Mouse (Mus musculus): ENCODE results near the gene a.
A peak's percentile ranks its signal among the peaks of the same experiment; 100 is the strongest.
"Not testable (repeated sequence)": the region's sequence is repeated elsewhere in the genome, so short reads cannot be mapped to it uniquely, and the experiment has no call there.

DNA sequence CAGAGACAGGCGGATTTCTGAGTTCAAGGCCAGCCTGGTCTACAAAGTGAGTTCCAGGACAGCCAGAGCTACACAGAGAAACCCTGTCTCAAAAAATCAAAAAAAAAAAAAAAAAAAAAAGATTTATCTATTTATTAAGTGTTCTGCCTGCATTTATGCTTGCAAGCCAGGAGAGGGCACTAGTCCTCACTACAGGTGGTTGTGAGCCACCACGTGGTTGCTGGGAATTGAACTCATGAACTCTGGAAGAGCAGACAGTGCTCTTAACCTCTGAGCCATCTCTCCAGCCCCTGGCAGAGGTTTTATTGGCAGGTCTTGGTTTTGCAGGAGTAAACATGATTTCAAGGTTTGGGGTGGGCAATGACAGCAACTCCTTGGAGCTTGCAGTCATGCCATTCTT is 117.0 kb downstream of the a start:
- not testable (repeated sequence) for TF ChIP-seq POLR2A (IDR thresholded peaks at IDR 0.05; ENCODE audit: borderline replicate concordance, control insufficient read depth, low read depth, low read length)
- TF ChIP-seq CTCF (IDR thresholded peaks at IDR 0.05; ENCODE audit: control insufficient read depth, insufficient read depth, low read length), result peak; percentile 51

Data from bone marrow, adult 2 months (tissue).